Mouse (Mus musculus): ENCODE measurements around the gene St3gal3.

The St3gal3 gene

GRCm38 (mm10) chr4:118090449-118090848 lies 44.3 kb downstream of the St3gal3 start:
- no peak for DNase-seq (ENCODE audit: low read depth in 2 of 2, low spot score in 2 of 2)

GRCm38 (mm10) chr4:118089939-118090338 lies 44.8 kb downstream of the St3gal3 start:
- peak in 1 of 2 experiments; percentile 6 for DNase-seq (ENCODE audit: low read depth in 2 of 2, low spot score in 2 of 2)

- DNase-seq (ENCODE audit: low read depth in 2 of 2, low spot score in 2 of 2), result no peak
Measured at GRCm38 (mm10) chr4:118088771-118089170, 45.9 kb downstream of the St3gal3 start.

- DNase-seq (ENCODE audit: low read depth in 2 of 2, low spot score in 2 of 2), result no peak
Measured at GRCm38 (mm10) chr4:118085025-118085424, 49.7 kb downstream of the St3gal3 start.

GRCm38 (mm10) chr4:118083217-118083951 lies 51.3 kb downstream of the St3gal3 start:
- peak; percentile 52 to 63 for DNase-seq (ENCODE audit: low read depth in 2 of 2, low spot score in 2 of 2)

GRCm38 (mm10) chr4:118081608-118082331 lies 52.9 kb downstream of the St3gal3 start:
- DNase-seq (ENCODE audit: low read depth in 2 of 2, low spot score in 2 of 2), result no peak

- DNase-seq (ENCODE audit: low read depth in 2 of 2, low spot score in 2 of 2), result no peak
Measured at GRCm38 (mm10) chr4:118080481-118080880, 54.2 kb downstream of the St3gal3 start.

- DNase-seq (ENCODE audit: low read depth in 2 of 2, low spot score in 2 of 2), result no peak
Measured at GRCm38 (mm10) chr4:118079195-118079594, 55.5 kb downstream of the St3gal3 start.

- no peak for DNase-seq (ENCODE audit: low read depth in 2 of 2, low spot score in 2 of 2)
Measured at GRCm38 (mm10) chr4:118078576-118078975, 56.1 kb downstream of the St3gal3 start.

GRCm38 (mm10) chr4:118077293-118077752 lies 57.4 kb downstream of the St3gal3 start:
- no peak for DNase-seq (ENCODE audit: low read depth in 2 of 2, low spot score in 2 of 2)

- DNase-seq (ENCODE audit: low read depth in 2 of 2, low spot score in 2 of 2), result no peak
Measured at GRCm38 (mm10) chr4:118076648-118077047, 58.1 kb downstream of the St3gal3 start.

- no peak for DNase-seq (ENCODE audit: low read depth in 2 of 2, low spot score in 2 of 2)
Measured at GRCm38 (mm10) chr4:118075343-118075742, 59.4 kb downstream of the St3gal3 start.

GRCm38 (mm10) chr4:118074236-118074635 lies 60.5 kb downstream of the St3gal3 start:
- DNase-seq (ENCODE audit: low read depth in 2 of 2, low spot score in 2 of 2), result peak in 1 of 2 experiments; percentile 4

GRCm38 (mm10) chr4:118073128-118073527 lies 61.6 kb downstream of the St3gal3 start:
- DNase-seq (ENCODE audit: low read depth in 2 of 2, low spot score in 2 of 2), result no peak

GRCm38 (mm10) chr4:118071891-118072290 lies 62.8 kb downstream of the St3gal3 start:
- DNase-seq (ENCODE audit: low read depth in 2 of 2, low spot score in 2 of 2), result no peak

GRCm38 (mm10) chr4:118070255-118071234 lies 64.2 kb downstream of the St3gal3 start:
- no peak for DNase-seq (ENCODE audit: low read depth in 2 of 2, low spot score in 2 of 2)

GRCm38 (mm10) chr4:118061809-118062463 lies 72.8 kb downstream of the St3gal3 start:
- DNase-seq (ENCODE audit: low read depth in 2 of 2, low spot score in 2 of 2), result no peak

GRCm38 (mm10) chr4:118060915-118061530 lies 73.7 kb downstream of the St3gal3 start:
- DNase-seq (ENCODE audit: low read depth in 2 of 2, low spot score in 2 of 2), result no peak

GRCm38 (mm10) chr4:118059816-118060475 lies 74.8 kb downstream of the St3gal3 start:
- no peak for DNase-seq (ENCODE audit: low read depth in 2 of 2, low spot score in 2 of 2)

Data from CD8-positive naive resting alpha-beta T cell, adult 2 months (primary cell).